Mouse (Mus musculus): ENCODE results near the gene Shank2. TPM values are rescaled to one million over a fixed set of nuclear protein-coding genes. Genes with fewer than 3 reads are reported as not detected.

Shank2 gene
- total and polyA plus RNA-seq, 3 experiments, result not detected

- no peak for DNase-seq (ENCODE audit: low read depth, low spot score)
- Histone ChIP-seq H3K36me3 (ENCODE audit: control insufficient read depth in 1 of 2, insufficient read depth in 2 of 2, low read length in 2 of 2) (no peaks in the 10 kb centered on the region), H3K4me3 (ENCODE audit: control insufficient read depth in 1 of 2, insufficient read depth in 1 of 2, low read depth in 2 of 2, low read length in 2 of 2) (no peak overlapping the region), H3K4me1 (ENCODE audit: control insufficient read depth in 1 of 2, insufficient read depth in 2 of 2, low read length in 2 of 2) (no peaks in the 10 kb centered on the region), H3K79me2 (ENCODE audit: control insufficient read depth, insufficient read depth, low read length, poor library complexity) (no peaks in the 10 kb centered on the region), H3K9me3 (replicated peaks; ENCODE audit: insufficient read depth, low read length) (no peaks in the 10 kb centered on the region), H3K27me3 (ENCODE audit: control insufficient read depth in 1 of 2, insufficient read depth in 2 of 2, low read length in 2 of 2) (no peaks in the 10 kb centered on the region; a peak in 1 of 4 replicates), H3K27ac (ENCODE audit: control insufficient read depth, low read depth, low read length) (no peak overlapping the region), H3K9ac (ENCODE audit: control insufficient read depth, low read depth, low read length, poor library complexity, severe bottlenecking) (no peak overlapping the region)
- TF ChIP-seq KAT2A (conservative IDR thresholded peaks at IDR 0.05; ENCODE audit: low read depth, low read length), result no peak
- TF ChIP-seq ZC3H11A (IDR thresholded peaks at IDR 0.05; ENCODE audit: low read depth, low read length), result no peak
- TF ChIP-seq CHD2 (IDR thresholded peaks at IDR 0.05; ENCODE audit: low read length), result no peak
- no peak for TF ChIP-seq ETS1 (IDR thresholded peaks at IDR 0.05; ENCODE audit: low read depth, low read length)
- no peak for TF ChIP-seq POLR2A (IDR thresholded peaks at IDR 0.05; ENCODE audit: control insufficient read depth in 1 of 2, insufficient read depth in 1 of 2, low read depth in 1 of 2, low read length in 2 of 2, poor library complexity in 1 of 2)
- TF ChIP-seq GATA1 (IDR thresholded peaks at IDR 0.05; ENCODE audit: low read depth, low read length), result no peak
- no peak for TF ChIP-seq ZMIZ1 (IDR thresholded peaks at IDR 0.05; ENCODE audit: low read depth, low read length)
- no peak for TF ChIP-seq USF2 (IDR thresholded peaks at IDR 0.05; ENCODE audit: borderline replicate concordance in 1 of 2, insufficient read depth in 1 of 2, low read depth in 1 of 2, low read length in 2 of 2)
- TF ChIP-seq NELFE (IDR thresholded peaks at IDR 0.05; ENCODE audit: low read depth, low read length), result no peak
- no peak for TF ChIP-seq CTCF (IDR thresholded peaks at IDR 0.05 in 2 of 3, conservative IDR thresholded peaks at IDR 0.05 in 1 of 3; ENCODE audit: control insufficient read depth in 1 of 3, insufficient read depth in 1 of 3, low read depth in 2 of 3, low read length in 3 of 3, poor library complexity in 1 of 3, severe bottlenecking in 1 of 3)
- no peak for TF ChIP-seq POLR2AphosphoS5 (IDR thresholded peaks at IDR 0.05; ENCODE audit: borderline replicate concordance, low read depth, low read length)
- no peak for TF ChIP-seq SIN3A (IDR thresholded peaks at IDR 0.05; ENCODE audit: low read length)
- no peak for TF ChIP-seq BHLHE40 (IDR thresholded peaks at IDR 0.05; ENCODE audit: borderline replicate concordance, low read depth, low read length)
- no peak for TF ChIP-seq CHD1 (IDR thresholded peaks at IDR 0.05; ENCODE audit: low read depth, low read length)
- no peak for TF ChIP-seq MYC (IDR thresholded peaks at IDR 0.05; ENCODE audit: low read depth, low read length)
- TF ChIP-seq ELF1 (IDR thresholded peaks at IDR 0.05; ENCODE audit: low read depth, low read length), result no peak
- TF ChIP-seq RCOR1 (IDR thresholded peaks at IDR 0.05; ENCODE audit: low read depth, low read length), result no peak
- no peak for TF ChIP-seq RAD21 (IDR thresholded peaks at IDR 0.05; ENCODE audit: low read depth, low read length)
- TF ChIP-seq MAFK (IDR thresholded peaks at IDR 0.05; ENCODE audit: borderline replicate concordance, low read depth, low read length), result no peak
Observed at GRCm38 (mm10) chr7:144175481-144176233, 173.9 kb downstream of the Shank2 start.

GRCm38 (mm10) chr7:144176234-144176730 is 174.6 kb downstream of the Shank2 start:
- Histone ChIP-seq H3K9ac (ENCODE audit: control insufficient read depth, low read depth, low read length, poor library complexity, severe bottlenecking) (no peak overlapping the region), H3K27ac (ENCODE audit: control insufficient read depth, low read depth, low read length) (no peak overlapping the region), H3K4me3 (ENCODE audit: control insufficient read depth in 1 of 2, insufficient read depth in 1 of 2, low read depth in 2 of 2, low read length in 2 of 2) (no peak overlapping the region), H3K9me3 (replicated peaks; ENCODE audit: insufficient read depth, low read length) (no peaks in the 10 kb centered on the region), H3K4me1 (ENCODE audit: control insufficient read depth in 1 of 2, insufficient read depth in 2 of 2, low read length in 2 of 2) (no peaks in the 10 kb centered on the region), H3K27me3 (ENCODE audit: control insufficient read depth in 1 of 2, insufficient read depth in 2 of 2, low read length in 2 of 2) (no peaks in the 10 kb centered on the region), H3K79me2 (ENCODE audit: control insufficient read depth, insufficient read depth, low read length, poor library complexity) (no peaks in the 10 kb centered on the region), H3K36me3 (ENCODE audit: control insufficient read depth in 1 of 2, insufficient read depth in 2 of 2, low read length in 2 of 2) (no peaks in the 10 kb centered on the region)
- DNase-seq (ENCODE audit: low read depth, low spot score), result no peak
- TF ChIP-seq HCFC1 (IDR thresholded peaks at IDR 0.05; ENCODE audit: low read depth, low read length) (no peak), UBTF (IDR thresholded peaks at IDR 0.05; ENCODE audit: borderline replicate concordance, insufficient read depth, low read depth, low read length) (no peak), USF2 (IDR thresholded peaks at IDR 0.05; ENCODE audit: borderline replicate concordance in 1 of 2, insufficient read depth in 1 of 2, low read depth in 1 of 2, low read length in 2 of 2) (no peak), MAZ (IDR thresholded peaks at IDR 0.05; ENCODE audit: low read depth, low read length) (no peak), POLR2AphosphoS2 (IDR thresholded peaks at IDR 0.05; ENCODE audit: low read length) (no peak), CHD2 (IDR thresholded peaks at IDR 0.05; ENCODE audit: low read length) (no peak), GATA1 (IDR thresholded peaks at IDR 0.05; ENCODE audit: low read depth, low read length) (no peak), SIN3A (IDR thresholded peaks at IDR 0.05; ENCODE audit: low read length) (no peak), CHD1 (IDR thresholded peaks at IDR 0.05; ENCODE audit: low read depth, low read length) (no peak), TAL1 (IDR thresholded peaks at IDR 0.05; ENCODE audit: low read length) (no peak), ETS1 (IDR thresholded peaks at IDR 0.05; ENCODE audit: low read depth, low read length) (no peak), SMC3 (IDR thresholded peaks at IDR 0.05; ENCODE audit: low read depth, low read length) (no peak), BHLHE40 (IDR thresholded peaks at IDR 0.05; ENCODE audit: borderline replicate concordance, low read depth, low read length) (no peak), MXI1 (IDR thresholded peaks at IDR 0.05; ENCODE audit: low read depth, low read length) (no peak), RAD21 (IDR thresholded peaks at IDR 0.05; ENCODE audit: low read depth, low read length) (no peak), MAX (IDR thresholded peaks at IDR 0.05; ENCODE audit: low read length) (no peak), GABPA (IDR thresholded peaks at IDR 0.05; ENCODE audit: low read depth, low read length) (no peak)
